Mouse (Mus musculus) adrenal gland, postnatal 36 days (tissue): ENCODE data around the gene Bahcc1. TPM values are rescaled to one million over a fixed set of nuclear protein-coding genes. Genes with fewer than 3 reads are reported as not detected.
A peak's percentile ranks its signal among the peaks of the same experiment; 100 is the strongest.

Source experiments
- DNase-seq, 2 experiments: peaks; one replicate each; pipeline ENCODE4 v3.0.0; 2021; ENCODE audit warnings: mixed read lengths in 1 of 2
- total RNA-seq, 2 experiments: library from RNA; stranded (reverse); gene quantifications; 2 replicates each; pipeline ENCODE4 v1.2.3; 2021

Bahcc1 gene
- total RNA-seq, 2 experiments from 2014 or later = 17.5 TPM

- no peak for DNase-seq
Observed at GRCm38 (mm10) chr11:120228116-120228890, 4.4 kb upstream of the Bahcc1 start.

- DNase-seq = no peak
Observed at GRCm38 (mm10) chr11:120228911-120229437, 3.8 kb upstream of the Bahcc1 start.

DNA sequence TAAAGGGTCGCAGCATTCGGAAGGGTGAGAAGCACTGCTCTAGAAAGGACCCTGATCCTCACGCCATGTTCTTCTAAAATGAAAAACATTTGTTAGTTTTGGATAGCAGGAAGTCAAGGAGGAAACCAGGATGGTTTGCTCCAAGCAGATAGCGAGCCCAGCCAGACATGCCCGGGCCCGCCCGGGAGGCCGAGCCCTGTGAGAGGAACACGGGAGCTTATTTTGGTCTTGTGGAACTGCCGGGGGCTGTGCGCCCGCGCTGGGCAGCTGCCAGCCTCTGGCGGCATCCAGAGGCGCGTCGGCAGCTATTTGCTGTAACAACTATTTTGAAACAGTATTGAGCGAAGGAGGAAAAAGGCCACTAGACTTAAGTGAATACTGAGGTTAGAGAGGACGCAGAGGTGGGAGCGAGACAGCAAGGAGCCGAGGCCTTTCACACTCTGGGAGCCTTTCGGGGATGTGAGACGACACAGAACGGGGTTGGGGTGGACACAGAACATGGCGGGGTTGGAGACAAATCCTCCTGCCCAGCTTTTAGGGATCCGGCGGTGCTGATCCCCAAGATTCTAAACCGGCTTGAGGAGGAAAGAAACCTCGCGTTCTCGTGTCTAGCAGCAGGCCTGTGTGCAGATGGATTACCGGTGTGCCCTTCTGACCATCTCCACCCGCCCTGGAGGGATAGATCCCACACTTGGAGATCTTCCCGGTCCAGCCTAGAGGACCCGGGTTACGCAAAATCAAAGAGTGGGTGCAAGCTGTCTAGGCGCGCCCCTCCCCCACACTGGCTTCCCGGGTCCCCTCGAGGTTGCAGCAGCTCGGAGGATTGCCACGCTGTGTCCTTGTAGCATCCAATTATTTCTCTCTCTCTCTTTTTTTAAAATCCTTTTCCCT is 2.6 kb upstream of the Bahcc1 start:
- peak; percentile 79 to 87 for DNase-seq

DNA sequence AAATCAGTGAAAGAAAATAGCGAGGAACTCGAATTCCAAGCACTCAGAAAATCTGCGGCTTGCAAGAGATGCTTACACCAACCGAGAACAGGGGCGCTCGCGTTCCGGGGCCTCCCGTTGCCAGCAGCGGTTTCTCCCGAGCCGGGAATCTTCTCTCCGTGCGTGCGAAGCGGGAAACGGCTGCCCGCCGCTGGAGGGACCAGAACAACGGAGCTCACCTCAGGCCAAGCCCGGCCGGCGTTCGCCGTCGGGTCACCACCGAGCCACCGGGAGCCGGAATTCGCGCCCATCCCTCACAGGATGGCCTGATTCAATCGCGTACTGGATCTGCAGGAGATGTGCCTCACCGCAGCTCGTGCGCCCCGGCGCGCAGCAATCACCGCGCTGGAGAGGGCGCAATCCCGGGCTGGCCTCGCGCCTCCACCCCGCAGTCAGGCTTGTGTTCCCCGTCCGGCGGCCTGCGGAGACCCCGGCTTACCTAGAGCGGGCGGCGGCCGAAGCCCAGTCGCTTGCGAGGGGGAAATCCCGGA is 1.8 kb upstream of the Bahcc1 start:
- peak; percentile 47 to 53 for DNase-seq

DNA sequence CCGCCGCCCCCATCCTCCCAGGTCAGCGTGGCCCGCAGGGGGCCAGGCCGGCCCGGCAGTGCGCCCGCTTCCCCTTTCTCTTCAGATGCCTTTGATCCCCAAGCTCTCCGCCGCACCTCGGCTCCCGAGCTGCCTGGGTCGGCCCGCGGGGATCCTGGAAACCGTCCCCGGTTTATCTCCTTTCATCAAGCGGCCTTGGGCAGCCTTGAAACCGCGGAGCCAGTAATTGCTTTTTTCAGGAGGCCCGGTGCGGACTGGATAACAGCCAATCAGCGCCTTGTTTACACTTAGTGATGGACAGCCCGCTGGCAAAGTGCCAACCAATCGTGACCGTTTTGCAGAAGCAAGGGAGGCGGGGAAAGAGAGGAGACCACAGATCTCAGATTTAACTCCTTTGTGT is 1.4 kb upstream of the Bahcc1 start:
- peak; percentile 99 to 100 for DNase-seq

GRCm38 (mm10) chr11:120233441-120234135 is 841 bp downstream of the Bahcc1 start:
- peak; percentile 48 to 55 for DNase-seq

GRCm38 (mm10) chr11:120234136-120234775 is 1.5 kb downstream of the Bahcc1 start:
- DNase-seq = peak; percentile 60 to 68

DNA sequence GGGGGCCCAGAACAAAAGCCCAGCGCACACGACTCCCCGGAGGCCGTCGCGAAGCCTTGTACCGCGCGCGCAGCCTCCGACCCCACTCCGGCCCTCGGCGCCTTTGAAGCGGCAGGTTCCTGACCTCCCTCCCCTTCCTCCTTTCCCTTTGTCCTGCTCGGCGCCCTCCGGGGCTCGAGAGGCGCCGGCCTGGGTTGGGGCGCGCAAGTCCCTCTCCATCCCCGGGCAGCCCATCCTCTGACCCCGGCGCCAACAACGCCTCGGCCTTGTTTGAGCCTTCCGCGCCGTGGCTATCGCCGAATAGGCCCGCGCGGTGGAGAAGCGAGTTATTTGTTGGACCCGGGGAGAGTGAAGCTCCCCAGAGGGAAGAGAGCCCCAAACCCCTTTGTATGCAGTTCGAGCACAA is 2.0 kb downstream of the Bahcc1 start:
- peak; percentile 42 to 60 for DNase-seq

DNA sequence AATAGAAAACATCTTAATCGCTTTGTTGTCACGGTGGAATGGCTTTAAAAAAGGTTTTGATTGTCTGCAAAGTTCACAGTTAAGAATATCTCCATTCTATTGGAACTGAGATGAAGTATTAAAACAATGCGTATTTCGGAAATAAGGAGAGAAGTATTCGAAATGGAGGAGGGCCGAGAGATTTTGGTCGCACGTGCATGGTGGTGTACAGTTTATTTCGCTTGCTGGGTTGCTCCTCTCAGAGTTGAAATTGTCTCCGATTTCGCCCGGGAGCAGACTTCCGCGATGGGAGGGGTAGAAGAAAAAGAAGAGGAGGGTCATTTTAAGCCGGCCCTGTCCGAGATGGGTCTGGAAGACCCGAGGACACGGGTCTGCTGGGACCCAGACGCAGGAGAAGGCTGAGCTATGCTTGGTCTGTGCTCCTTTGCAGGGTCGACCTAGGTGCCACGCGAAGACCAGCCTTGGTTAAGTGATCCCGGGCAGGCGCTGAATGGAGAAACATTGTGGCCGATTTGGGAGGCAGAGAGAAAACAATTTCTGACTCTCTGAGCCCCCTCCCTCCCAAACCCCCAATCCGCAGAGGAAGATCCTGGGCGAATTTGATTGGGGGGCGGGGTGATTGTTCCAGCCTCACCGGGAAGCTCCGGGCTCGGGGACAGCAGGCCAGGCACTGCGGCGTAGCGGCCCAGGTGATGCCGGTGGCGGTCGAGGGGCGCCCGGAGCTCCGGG is 2.8 kb downstream of the Bahcc1 start:
- DNase-seq = peak; percentile 51 to 73

GRCm38 (mm10) chr11:120236114-120236437 is 3.3 kb downstream of the Bahcc1 start:
- no peak for DNase-seq

- DNase-seq = peak; percentile 60 to 72
Observed at GRCm38 (mm10) chr11:120236438-120237165, 3.9 kb downstream of the Bahcc1 start.

DNA sequence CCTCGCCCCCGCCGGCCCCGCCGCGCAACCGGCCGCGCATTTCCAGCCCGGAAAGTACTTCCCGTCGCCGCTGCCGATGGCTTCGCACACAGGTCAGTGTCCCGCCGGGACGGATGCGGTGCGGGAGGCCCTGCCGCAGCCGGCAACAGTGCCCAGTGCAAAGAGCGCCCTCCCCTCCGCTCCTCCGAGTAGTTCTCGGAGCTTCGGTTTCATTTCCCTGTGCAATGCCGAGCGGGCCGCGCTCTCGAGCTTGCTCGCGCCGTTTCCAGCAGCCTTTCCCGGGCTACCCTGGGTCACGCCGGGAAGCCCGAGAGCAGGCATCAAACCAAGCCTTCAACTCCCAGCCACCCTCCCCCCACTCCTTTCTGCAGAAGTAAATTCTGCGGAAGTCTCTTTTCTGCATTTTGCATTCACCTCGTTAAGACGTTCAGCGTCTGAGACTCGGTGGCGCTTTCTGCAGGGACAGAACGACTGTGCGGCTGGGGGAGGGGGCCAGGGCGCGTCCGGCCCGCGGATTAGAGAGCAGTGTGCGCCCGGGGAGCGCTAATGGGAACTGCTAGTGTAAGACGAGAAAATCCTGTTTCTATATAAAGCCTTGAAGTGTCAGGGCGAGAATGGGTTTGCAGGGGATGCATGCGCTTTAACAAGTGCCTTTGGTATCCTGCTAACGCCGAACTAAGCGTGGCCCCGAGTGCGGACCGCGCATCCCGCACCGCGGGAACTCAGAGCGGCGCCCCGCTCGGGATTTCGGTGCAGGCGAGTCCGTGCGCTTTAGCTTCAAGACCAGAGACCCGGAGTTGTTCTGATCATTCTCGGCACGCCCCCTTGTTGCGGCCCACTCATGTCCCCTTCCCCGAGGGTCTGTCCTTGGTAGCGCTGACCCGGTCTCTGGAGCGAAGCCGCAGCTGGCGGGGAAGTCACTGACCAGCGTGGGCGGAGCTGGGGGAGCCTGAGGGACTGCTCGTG is 4.7 kb downstream of the Bahcc1 start:
- DNase-seq = peak; percentile 71 to 79

GRCm38 (mm10) chr11:120238306-120238705 is 5.6 kb downstream of the Bahcc1 start:
- DNase-seq = no peak

DNA sequence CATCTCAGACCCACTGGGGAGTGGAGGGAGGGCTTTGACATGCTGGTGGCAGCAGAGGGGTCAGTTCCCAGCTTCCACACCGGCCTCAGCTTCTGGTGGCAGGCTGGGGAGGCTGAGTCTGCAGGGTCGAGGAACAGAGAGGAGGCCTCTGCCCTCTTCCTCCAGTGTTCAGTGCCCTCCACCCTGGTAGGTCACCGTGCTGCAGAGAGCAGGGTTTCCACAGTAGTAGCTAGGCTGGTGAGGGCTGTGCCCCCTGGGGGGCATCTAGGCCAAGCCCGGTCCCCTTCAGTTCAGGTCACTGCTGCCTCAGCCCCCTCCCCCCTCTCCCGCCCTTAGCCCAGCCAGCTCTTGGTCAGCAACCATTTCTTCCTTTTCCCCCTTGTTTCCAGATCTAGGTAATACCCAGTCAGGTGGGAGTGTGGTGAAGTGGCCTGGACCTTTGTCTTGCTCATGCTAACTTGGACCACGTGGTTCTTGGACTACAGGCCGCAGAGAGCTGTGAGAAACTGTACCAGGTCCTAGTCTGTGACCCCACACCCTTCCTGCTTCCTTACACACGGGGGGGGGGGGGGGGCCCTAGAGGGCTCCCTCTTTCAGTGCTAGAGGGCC is 6.1 kb downstream of the Bahcc1 start:
- peak; percentile 25 to 56 for DNase-seq

DNA sequence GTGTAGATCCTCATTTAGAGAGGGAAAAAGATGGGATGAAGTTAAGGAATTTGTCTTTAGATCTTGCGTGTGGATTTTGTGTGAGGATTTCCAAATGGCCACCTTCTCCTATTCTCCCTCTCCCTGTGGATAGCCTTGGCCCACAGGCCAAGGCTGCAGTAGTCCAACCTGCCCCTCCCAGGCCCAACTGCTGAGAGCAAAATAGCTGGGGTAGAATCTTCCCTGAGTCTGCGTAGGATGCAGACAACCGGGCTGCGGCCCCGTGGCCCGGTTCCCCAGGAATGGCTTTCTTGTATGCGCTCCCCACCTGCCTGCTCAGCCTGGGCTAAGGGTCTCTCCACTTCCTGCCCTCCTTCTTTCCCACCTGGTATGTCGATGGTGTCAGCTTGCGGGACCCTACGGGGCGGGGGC is 6.8 kb downstream of the Bahcc1 start:
- peak in 1 of 2 experiments; percentile 34 for DNase-seq

DNA sequence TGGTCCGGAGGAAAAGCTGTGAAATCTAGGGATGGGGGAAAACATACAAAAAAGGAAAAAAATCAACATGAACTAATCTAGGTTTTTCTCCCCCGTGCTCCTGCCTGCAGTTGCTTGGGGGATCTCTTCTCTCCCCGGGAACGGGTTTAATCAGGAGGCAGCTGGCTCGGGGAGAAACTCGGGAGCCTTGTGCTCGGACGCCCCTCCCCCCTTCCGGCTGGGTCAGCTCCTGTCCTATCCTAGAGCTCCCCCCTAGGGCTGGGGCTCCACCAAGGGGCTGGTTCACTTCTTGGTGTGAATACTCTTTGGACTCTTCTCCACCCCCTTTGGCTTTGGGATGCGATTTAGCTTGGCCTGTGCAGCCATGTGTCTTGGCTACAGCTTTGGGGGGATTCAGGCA is 7.5 kb downstream of the Bahcc1 start:
- DNase-seq = peak; percentile 74 to 90

DNA sequence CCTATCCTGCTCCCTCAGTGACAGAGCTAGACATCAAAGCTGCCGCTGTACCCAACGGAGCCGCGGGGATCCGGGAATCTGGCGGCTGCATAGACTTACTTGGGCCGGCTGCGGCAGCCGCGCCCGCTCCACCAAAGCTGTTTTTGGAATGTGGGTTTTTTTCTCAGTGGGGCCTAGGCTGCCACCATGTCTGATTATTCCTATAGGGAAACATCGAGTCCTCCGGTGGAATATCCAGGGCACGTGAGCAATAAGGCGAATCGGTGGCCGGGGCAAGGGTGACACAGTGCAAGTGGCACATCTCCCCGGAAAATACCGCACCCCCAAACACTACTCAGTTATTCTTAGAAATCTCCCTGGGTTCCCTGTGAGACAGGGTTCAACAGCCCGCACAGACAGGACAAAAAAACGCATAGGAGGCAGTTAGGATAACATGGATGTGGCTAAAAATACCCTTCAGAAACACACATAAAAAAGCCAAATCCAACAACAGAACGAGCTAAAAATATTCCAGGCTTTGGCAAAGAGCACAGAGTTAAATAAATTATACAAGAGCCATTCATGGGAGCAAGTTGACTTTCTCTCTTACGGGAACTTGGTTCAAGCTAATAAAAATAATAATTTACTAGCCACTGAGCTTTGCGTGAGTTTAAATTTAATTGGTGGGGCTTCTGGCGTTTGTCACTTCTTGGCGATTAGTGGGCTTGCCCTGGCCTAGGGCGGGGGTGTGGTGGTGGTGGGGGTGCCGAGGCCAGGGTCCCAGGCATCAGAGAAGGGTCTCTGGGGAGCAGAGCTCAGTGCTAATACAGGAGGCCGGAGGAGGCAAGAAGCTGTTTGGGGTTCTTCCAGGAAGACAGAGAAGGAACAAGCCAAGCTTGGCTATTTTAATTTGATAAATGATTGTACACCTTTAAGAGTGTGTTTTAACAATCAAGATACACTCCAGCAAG is 8.5 kb downstream of the Bahcc1 start:
- DNase-seq = peak in 1 of 2 experiments; percentile 59
